In genomic region chr15:62098791-62099660, GRCm38 (mm10) we compare ENCODE assay signal across 8 mouse cellular contexts.
DNase-seq lines count a peak whose midpoint lies in the region; ATAC-seq and TF ChIP-seq lines count a peak whose summit lies in the region.

No protein-coding gene starts in this region.

- H3K79me2 ChIP-seq in heart, adult 2 months (replicated peaks; ENCODE audit: control insufficient read depth, insufficient read depth, low read length) = no peaks in the 10 kb centered on the region

- peaks cover 1% of the 10 kb centered on the region; the same call in 1 of the 2 replicates for H3K4me1 ChIP-seq in heart, adult 2 months (ENCODE audit: control insufficient read depth, insufficient read depth, low read length)
- peaks cover 7% of the 10 kb centered on the region; the same call in 1 of the 2 replicates for H3K4me1 ChIP-seq in stomach, embryonic 16.5 days (ENCODE audit: control insufficient read depth, insufficient read depth, low read length)

- H3K27ac ChIP-seq in heart, adult 2 months = peak overlapping the region; percentile 55
- no peak overlapping the region; the same call in 1 of the 2 replicates for H3K27ac ChIP-seq in stomach, embryonic 16.5 days (ENCODE audit: low read length)

- no peak overlapping the region for H3K4me3 ChIP-seq in heart, adult 2 months
- H3K4me3 ChIP-seq in stomach, embryonic 16.5 days (replicated peaks; ENCODE audit: low read length) = no peak overlapping the region

- no peaks in the 10 kb centered on the region for H3K27me3 ChIP-seq in heart, adult 2 months (ENCODE audit: control insufficient read depth, insufficient read depth, low read length)
- H3K27me3 ChIP-seq in stomach, embryonic 16.5 days (ENCODE audit: control insufficient read depth, insufficient read depth, low read length) = no peaks in the 10 kb centered on the region

- no peak overlapping the region for H3K9ac ChIP-seq in heart, adult 2 months (ENCODE audit: low read depth, low read length)
- no peak overlapping the region for H3K9ac ChIP-seq in stomach, embryonic 16.5 days (ENCODE audit: low read length)

- TF ChIP-seq CTCF in heart, adult 2 months (IDR thresholded peaks at IDR 0.05) = no peak

- no peak for TF ChIP-seq POLR2A in heart, adult 2 months (IDR thresholded peaks at IDR 0.05; ENCODE audit: insufficient read depth, low read depth, low read length)

- intact Hi-C loops in gastrocnemius, postnatal 14 days (cut with DNase I; ENCODE audit: low total_unique reads) = loop anchor here (10.0 kb wide), 1 partner anchor 104 kb away; no protein-coding TSS in a partner anchor
- intact Hi-C loops in heart, adult 2 months (cut with DNase I) = loop anchor here (5.0 kb wide), 1 partner anchor 368 kb away; no protein-coding TSS in a partner anchor
- intact Hi-C loops in left cerebral cortex, postnatal 14 days (cut with DNase I) = no loop called here

- H3K36me3 ChIP-seq in heart, adult 2 months (ENCODE audit: control insufficient read depth, insufficient read depth, low read length) = no peaks in the 10 kb centered on the region
- no peaks in the 10 kb centered on the region for H3K36me3 ChIP-seq in stomach, embryonic 16.5 days (ENCODE audit: control insufficient read depth, insufficient read depth, low read length)

- 21% methylated on average over 16 of the region's 16 CpGs for WGBS in heart, adult 2 months
- 35% methylated on average over 16 of the region's 16 CpGs for WGBS in stomach, embryonic 16.5 days

- DNase-seq in gastrocnemius, postnatal 14 days = peak; percentile 19
- DNase-seq in gastrocnemius, postnatal 4 days (ENCODE audit: low spot score in 2 of 2) = no peak
- peak; percentile 40 to 66 for DNase-seq in heart, adult 2 months
- DNase-seq in kidney, postnatal 36 days = peak; percentile 78 to 84
- DNase-seq in left cerebral cortex, postnatal 14 days (ENCODE audit: low spot score in 2 of 2) = no peak
- no peak for DNase-seq in cerebellum, postnatal 4 days (ENCODE audit: low spot score in 2 of 2)
- DNase-seq in left cerebral cortex, adult 18-20 months (ENCODE audit: low spot score in 2 of 2) = no peak

- peak; percentile 83; the same call in 1 of the 2 replicates for ATAC-seq in stomach, embryonic 16.5 days (ENCODE audit: insufficient read depth, low FRiP score)

- H3K4me2 ChIP-seq in stomach, embryonic 16.5 days (ENCODE audit: low read depth, low read length) = peak overlapping the region; percentile 13; the same call in 1 of the 2 replicates

- H3K9me3 ChIP-seq in stomach, embryonic 16.5 days (replicated peaks; ENCODE audit: control insufficient read depth, low read length) = no peaks in the 10 kb centered on the region

- TF ChIP-seq EP300 in heart, adult 2 months (IDR thresholded peaks at IDR 0.05; ENCODE audit: insufficient read depth, low read depth, low read length) = no peak

Comparison
In these comparisons a context has a peak if more than half of its experiments do, and no peak if none do; other contexts are left out.
1. DNase-seq: peak in gastrocnemius, postnatal 14 days (single experiment), heart, adult 2 months (2 of 2) and kidney, postnatal 36 days (2 of 2); none in gastrocnemius, postnatal 4 days (0 of 2), left cerebral cortex, postnatal 14 days (0 of 2), cerebellum, postnatal 4 days (0 of 2) and left cerebral cortex, adult 18-20 months (0 of 2).